Mouse (Mus musculus) forebrain, embryonic 13.5 days (tissue): ENCODE results near the gene Acox1. TPM values are rescaled to one million over a fixed set of nuclear protein-coding genes. Genes with fewer than 3 reads are reported as not detected.

ENCODE experiments used
- polyA plus RNA-seq: library from polyadenylated mRNA; unstranded; fragments of >200 nt; fragmentation: Nextera tagmentation; extraction: Ambion mirVana; gene quantifications from 2 replicates; pipeline ENCODE4 v1.2.1, GENCODE M21; 2015

Acox1 gene
- polyA plus RNA-seq, 1 experiment from 2014 or later = 35.0 TPM

Other genes starting within 250 kb of the Acox1 start
- 0.21 and 0.38 TPM in 2 replicates for gene Itgb4, start 224.3 kb downstream of the Acox1 start, polyA plus RNA-seq
- 74.8 and 86.1 TPM in 2 replicates for gene Galk1, start 186.3 kb downstream of the Acox1 start, polyA plus RNA-seq
- 2,689 and 2,766 TPM in 2 replicates for gene H3f3b, start 171.1 kb downstream of the Acox1 start, polyA plus RNA-seq
- gene Unk, start 168.7 kb downstream of the Acox1 start, polyA plus RNA-seq = 38.0 and 42.3 TPM in 2 replicates
- 0.84 and 0.98 TPM in 2 replicates for gene Unc13d, start 121.1 kb downstream of the Acox1 start, polyA plus RNA-seq
- 114 and 115 TPM in 2 replicates for gene Wbp2, start 112.0 kb downstream of the Acox1 start, polyA plus RNA-seq
- gene Trim47, start 71.8 kb downstream of the Acox1 start, polyA plus RNA-seq = 2.7 and 2.8 TPM in 2 replicates
- gene Trim65, start 67.9 kb downstream of the Acox1 start, polyA plus RNA-seq = 1.2 and 1.6 TPM in 2 replicates
- 79.8 and 86.1 TPM in 2 replicates for gene Mrpl38, start 60.2 kb downstream of the Acox1 start, polyA plus RNA-seq
- 58.5 and 71.5 TPM in 2 replicates for gene Fbf1, start 30.9 kb downstream of the Acox1 start, polyA plus RNA-seq
- 75.3 and 81.6 TPM in 2 replicates for gene Ten1, start 190 bp downstream of the Acox1 start, polyA plus RNA-seq
- 0.12 and 0.14 TPM in 2 replicates for gene Evpl, start 39.0 kb upstream of the Acox1 start, polyA plus RNA-seq
- 71.8 and 72.1 TPM in 2 replicates for gene Srp68, start 75.2 kb upstream of the Acox1 start, polyA plus RNA-seq
- gene Galr2, start 81.9 kb upstream of the Acox1 start, polyA plus RNA-seq = 0.09 and 0.16 TPM in 2 replicates
- 88.9 and 89.2 TPM in 2 replicates for gene Exoc7, start 108.2 kb upstream of the Acox1 start, polyA plus RNA-seq
- gene Foxj1, start 136.4 kb upstream of the Acox1 start, polyA plus RNA-seq = 8.1 and 10.6 TPM in 2 replicates
- 18.1 and 20.6 TPM in 2 replicates for gene Rnf157, start 214.0 kb upstream of the Acox1 start, polyA plus RNA-seq
- 45.5 and 58.2 TPM in 2 replicates for gene Ubald2, start 235.0 kb upstream of the Acox1 start, polyA plus RNA-seq